Mouse (Mus musculus) neural tube, embryonic 11.5 days (tissue): ENCODE measurements around the gene B3gat1. TPM values are rescaled to one million over a fixed set of nuclear protein-coding genes. Genes with fewer than 3 reads are reported as not detected.

ENCODE experiments used
- ATAC-seq: fragments of 200-750 bp; cut with Nextera tagmentation; 2 replicates; pipeline ENCODE4 v1.8.0; 2017; ENCODE audit warnings: moderate number of reproducible peaks, mild to moderate bottlenecking, moderate TSS enrichment, moderate library complexity; ENCODE audit not compliant: insufficient read depth, low FRiP score, low TSS enrichment
- DNase-seq: peaks from one replicate; pipeline ENCODE4 v3.0.0-alpha.2; 2015; ENCODE audit warnings: low spot score
- H3K27ac ChIP-seq: fragments of 300-500 bp; sonication (generic); 2 replicates; pipeline ENCODE4 v1.5.1; 2014; ENCODE audit warnings: low read depth, mild to moderate bottlenecking, low read length
- H3K27me3 ChIP-seq: fragments of 300-500 bp; sonication (generic); 2 replicates; pipeline ENCODE4 v1.6.1; 2014; ENCODE audit warnings: mild to moderate bottlenecking, low read length, mixed read lengths; ENCODE audit not compliant: control insufficient read depth, insufficient read depth
- H3K36me3 ChIP-seq: fragments of 300-500 bp; sonication (generic); 2 replicates; pipeline ENCODE4 v1.6.1; 2014; ENCODE audit warnings: mild to moderate bottlenecking, low read length, moderate library complexity, mixed read lengths; ENCODE audit not compliant: control insufficient read depth, insufficient read depth
- H3K4me1 ChIP-seq: fragments of 300-500 bp; sonication (generic); 2 replicates; pipeline ENCODE4 v1.6.1; 2014; ENCODE audit warnings: low read length, mixed read lengths; ENCODE audit not compliant: control insufficient read depth, insufficient read depth
- H3K4me2 ChIP-seq: fragments of 300-500 bp; sonication (generic); 2 replicates; pipeline ENCODE4 v1.6.1; 2014; ENCODE audit warnings: low read depth, mild to moderate bottlenecking, moderate library complexity
- H3K4me3 ChIP-seq: fragments of 300-500 bp; sonication (generic); 2 replicates; pipeline ENCODE4 v1.5.1; 2014; ENCODE audit warnings: low read depth, low read length
- H3K9ac ChIP-seq: fragments of 300-500 bp; sonication (generic); 2 replicates; pipeline ENCODE4 v1.6.1; 2014; ENCODE audit warnings: mild to moderate bottlenecking, low read length
- H3K9me3 ChIP-seq: fragments of 300-500 bp; sonication (generic); 2 replicates; pipeline ENCODE4 v1.6.1; 2016; ENCODE audit warnings: low read length; ENCODE audit not compliant: control insufficient read depth
- WGBS: fragments of 180-500 bp; shearing (Covaris S2); extraction: QIAGEN DNeasy Blood & Tissue Kit; methylation state at CpG from one replicate; pipeline ENCODE4 v1.1.7; 2014; 5-methylcytosine and 5-hydroxymethylcytosine counted together
- polyA plus RNA-seq: library from polyadenylated mRNA; unstranded; fragments of >200 nt; fragmentation: Nextera tagmentation; extraction: Ambion mirVana; gene quantifications from 2 replicates; pipeline ENCODE4 v1.2.1, GENCODE M21; 2014

Gene B3gat1
- polyA plus RNA-seq, 1 experiment from 2014 or later: 7.2 TPM

DNA sequence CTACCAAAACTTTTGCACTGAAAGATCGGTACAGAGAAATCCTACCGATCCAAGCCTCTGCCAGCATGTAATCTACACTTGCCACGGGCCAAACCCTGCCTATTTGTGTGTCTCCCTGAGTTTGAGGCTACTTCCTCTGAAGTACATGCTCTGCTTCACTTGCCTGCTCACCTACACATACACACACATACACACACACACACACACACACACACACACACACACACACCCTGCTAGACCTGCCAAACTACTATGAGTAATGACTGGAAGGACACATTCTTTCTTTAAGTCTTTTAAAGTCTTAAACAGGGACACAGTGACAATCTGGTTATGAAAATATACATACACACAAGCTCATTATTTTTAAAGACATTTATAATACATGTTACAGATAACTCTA, 64.7 kb downstream of the B3gat1 start:
- Histone ChIP-seq H3K9ac (no peak overlapping the region), H3K4me3 (no peak overlapping the region), H3K4me1 (no peaks in the 10 kb centered on the region), H3K9me3 (no peaks in the 10 kb centered on the region), H3K27ac (no peak overlapping the region), H3K27me3 (no peaks in the 10 kb centered on the region), H3K36me3 (no peaks in the 10 kb centered on the region), H3K4me2 (no peak overlapping the region)
- WGBS: 95% methylated on average over 3 of the region's 3 CpGs
- DNase-seq (no peak), ATAC-seq (no peak)

DNA sequence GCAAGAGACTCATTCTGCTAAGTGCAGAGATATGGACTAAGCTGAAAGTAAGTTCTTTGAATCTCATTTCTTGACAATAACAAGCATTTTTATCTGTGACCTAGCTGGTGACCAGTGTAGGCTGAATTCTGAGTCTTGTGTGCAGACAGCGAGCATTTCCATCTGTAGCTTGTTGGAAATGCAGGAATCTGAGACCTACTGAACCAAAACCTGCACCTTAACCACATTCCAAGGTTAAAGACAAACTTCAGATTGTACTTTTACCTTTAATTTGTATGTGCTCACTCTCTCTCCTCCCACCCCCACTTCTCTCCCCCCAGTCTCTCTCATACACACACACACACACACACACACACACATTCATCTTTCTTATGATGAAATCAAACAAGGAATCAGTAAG, 65.2 kb downstream of the B3gat1 start:
- WGBS: 89% methylated on average over 1 of the region's 1 CpGs
- Histone ChIP-seq H3K36me3 (no peaks in the 10 kb centered on the region), H3K4me3 (no peak overlapping the region), H3K4me1 (no peaks in the 10 kb centered on the region), H3K4me2 (no peak overlapping the region), H3K9ac (no peak overlapping the region), H3K27me3 (no peaks in the 10 kb centered on the region), H3K9me3 (no peaks in the 10 kb centered on the region), H3K27ac (no peak overlapping the region)
- ATAC-seq (no peak), DNase-seq (no peak)

- 91% methylated on average over 2 of the region's 2 CpGs for WGBS
- Histone ChIP-seq H3K27me3 (no peaks in the 10 kb centered on the region), H3K27ac (no peak overlapping the region), H3K4me1 (no peaks in the 10 kb centered on the region), H3K4me3 (no peak overlapping the region), H3K36me3 (no peaks in the 10 kb centered on the region), H3K9me3 (no peaks in the 10 kb centered on the region), H3K4me2 (no peak overlapping the region), H3K9ac (no peak overlapping the region)
- DNase-seq (no peak), ATAC-seq (no peak)
Observed at GRCm38 (mm10) chr9:26800357-26800756, 66.8 kb downstream of the B3gat1 start.

GRCm38 (mm10) chr9:26804321-26804720, 70.8 kb downstream of the B3gat1 start:
- Histone ChIP-seq H3K4me1 (no peaks in the 10 kb centered on the region), H3K9ac (no peak overlapping the region), H3K4me3 (no peak overlapping the region), H3K27ac (no peak overlapping the region), H3K4me2 (no peak overlapping the region), H3K9me3 (no peaks in the 10 kb centered on the region), H3K36me3 (no peaks in the 10 kb centered on the region), H3K27me3 (no peaks in the 10 kb centered on the region)
- DNase-seq: no peak
- ATAC-seq: no peak

DNA sequence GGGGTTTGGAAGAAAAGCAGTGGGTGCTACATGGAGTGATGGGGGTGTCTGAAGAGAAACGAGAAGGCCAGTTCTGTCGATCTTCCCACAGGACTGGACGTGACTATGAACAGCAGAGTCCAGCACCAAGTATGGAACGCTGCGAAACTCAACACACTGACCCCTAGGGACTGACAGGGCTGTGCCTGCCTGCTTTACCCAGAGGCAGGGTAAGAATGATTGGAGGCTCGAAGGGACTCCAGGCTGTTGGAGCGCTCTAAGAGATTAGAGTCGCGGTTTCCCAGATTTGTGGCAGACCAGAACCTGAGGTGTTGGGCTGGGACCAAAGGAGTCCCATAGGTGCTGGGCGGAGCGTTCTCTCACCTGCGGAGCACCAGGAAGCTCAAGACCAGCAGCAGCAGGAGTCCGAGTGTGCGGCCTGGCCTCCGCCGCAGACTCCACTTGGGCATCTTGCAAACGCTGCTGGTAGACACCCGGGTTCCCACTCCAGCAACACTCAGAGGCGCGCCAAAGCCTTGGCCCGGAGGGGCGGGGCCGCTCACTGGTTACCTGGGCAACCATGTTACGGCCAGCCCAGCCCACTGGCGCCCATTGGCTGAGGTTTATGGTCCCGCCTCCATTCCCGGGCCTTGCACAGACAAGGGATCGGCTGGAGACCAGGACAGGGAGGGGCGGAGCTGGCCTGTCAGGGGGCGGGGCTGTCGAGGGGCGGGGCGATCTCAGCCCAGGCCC, 72.6 kb downstream of the B3gat1 start, which contains the start of gene Glb1l2:
Gene Glb1l2 (minus strand): TSS at position 534 of the 732 bp plus-strand sequence.
- Histone ChIP-seq H3K27me3 (no peaks in the 10 kb centered on the region), H3K27ac (no peak within 1 kb of the TSS), H3K36me3 (no peaks in the 10 kb centered on the region), H3K9me3 (no peaks in the 10 kb centered on the region), H3K4me1 (no peaks in the 10 kb centered on the region), H3K9ac (peak within 1 kb of the TSS; percentile 61), H3K4me3 (peak within 1 kb of the TSS; percentile 43), H3K4me2 (peak within 1 kb of the TSS; percentile 79)
- 1% methylated on average over 33 of the region's 33 CpGs for WGBS
- DNase-seq (peak; percentile 97), ATAC-seq (peak; percentile 100)

- H3K4me3 ChIP-seq: no peak overlapping the region
- no peak overlapping the region for H3K27ac ChIP-seq
- no peak overlapping the region for H3K9ac ChIP-seq
- ATAC-seq: no peak
- no peaks in the 10 kb centered on the region for H3K9me3 ChIP-seq
- H3K4me1 ChIP-seq: no peaks in the 10 kb centered on the region
- H3K4me2 ChIP-seq: no peak overlapping the region
- H3K36me3 ChIP-seq: no peaks in the 10 kb centered on the region
- DNase-seq: no peak
- 79% methylated on average over 2 of the region's 2 CpGs for WGBS
- H3K27me3 ChIP-seq: no peaks in the 10 kb centered on the region
Observed at GRCm38 (mm10) chr9:26808735-26809134, 75.2 kb downstream of the B3gat1 start.

Other genes starting within 250 kb of the B3gat1 start
- gene Glb1l2, start 72.7 kb downstream of the B3gat1 start, polyA plus RNA-seq: 3.1 and 3.8 TPM in 2 replicates
- gene Glb1l3, start 127.2 kb downstream of the B3gat1 start, polyA plus RNA-seq: not detected in 2 replicates
- gene Gm1110, start 189.4 kb downstream of the B3gat1 start, polyA plus RNA-seq: not detected in 2 replicates